Mouse (Mus musculus) cerebellum, postnatal 36 days (tissue): ENCODE measurements at regions not wholly inside any gene's neighbourhood (a gene's known extent, or its start where the extent isn't known, plus 50 kb on each side); places are given as distances from the start of the nearest gene placed in this dataset.
A peak's percentile ranks its signal among the peaks of the same experiment; 100 is the strongest.
"Not testable (repeated sequence)": the region's sequence is repeated elsewhere in the genome, so short reads cannot be mapped to it uniquely, and the experiment has no call there.

Experiments
- DNase-seq, 2 experiments: peaks; one replicate each; pipeline ENCODE4 v3.0.0; 2021 to 2022; ENCODE audit warnings: mixed read lengths in 2 of 2

DNA sequence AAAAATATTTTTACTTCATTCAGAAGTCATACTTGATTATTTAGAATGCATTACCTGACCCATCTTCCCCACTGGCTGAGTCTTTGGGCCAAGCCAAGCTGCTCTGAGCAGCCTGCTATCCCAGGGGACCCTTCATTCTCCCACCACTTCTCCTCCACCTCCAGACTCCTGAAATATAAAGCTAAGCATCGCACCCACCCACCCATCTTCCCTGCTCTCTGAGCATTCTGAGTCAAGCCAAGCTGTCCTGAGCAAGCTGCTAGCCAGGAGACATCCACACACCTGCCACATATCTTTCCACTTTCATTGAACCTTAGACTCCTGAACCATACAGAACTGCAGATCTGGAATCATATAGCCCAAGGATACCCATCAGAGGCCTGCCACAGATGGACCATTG lies 1456.2 kb upstream of the Adam24 start:
- DNase-seq: no peak

DNA sequence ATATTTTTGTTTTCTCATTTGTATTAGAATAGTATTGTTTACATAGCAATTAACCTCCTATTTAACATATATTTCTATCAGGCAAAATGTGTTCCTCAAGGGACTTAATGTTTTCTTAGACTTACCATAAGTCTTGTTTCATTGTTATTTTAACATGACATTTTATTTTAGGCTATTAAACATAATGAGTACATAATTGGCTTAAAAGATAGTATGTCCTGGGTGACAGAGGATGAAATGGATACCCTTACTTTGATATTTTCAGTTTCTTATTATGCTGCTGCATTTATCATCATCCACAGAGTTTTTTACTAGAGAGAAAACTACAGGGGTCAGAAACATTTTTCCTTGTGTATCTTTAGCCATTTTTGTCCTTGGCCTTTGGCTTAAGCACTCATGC lies 1447.6 kb upstream of the Adam24 start:
- no peak for DNase-seq

DNA sequence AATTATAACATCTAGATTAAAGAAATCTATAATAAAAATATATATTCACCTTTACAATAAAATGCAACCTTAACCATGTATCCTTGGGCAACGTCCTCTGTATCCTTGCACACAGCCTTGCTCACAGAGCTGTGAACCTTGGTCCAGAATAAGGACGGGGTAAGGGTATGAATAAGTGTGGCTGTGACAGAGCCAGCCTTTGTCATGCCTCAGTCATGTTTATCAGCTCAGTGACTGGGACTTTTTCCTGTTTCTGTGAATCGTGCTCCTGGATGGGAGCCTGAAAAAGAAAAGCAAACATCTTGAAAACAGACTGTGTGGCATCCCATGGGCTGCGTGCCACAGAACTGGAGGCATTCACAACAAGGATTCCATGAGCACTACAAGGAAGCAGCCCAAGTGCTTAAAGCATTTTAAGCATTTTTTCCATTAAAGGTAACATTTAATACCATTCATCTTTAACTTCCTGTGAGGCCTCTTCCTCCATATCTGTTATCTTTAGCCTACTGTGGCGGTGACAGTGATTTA lies 1405.8 kb upstream of the Adam24 start:
- DNase-seq: peak in 1 of 2 experiments; percentile 10

DNA sequence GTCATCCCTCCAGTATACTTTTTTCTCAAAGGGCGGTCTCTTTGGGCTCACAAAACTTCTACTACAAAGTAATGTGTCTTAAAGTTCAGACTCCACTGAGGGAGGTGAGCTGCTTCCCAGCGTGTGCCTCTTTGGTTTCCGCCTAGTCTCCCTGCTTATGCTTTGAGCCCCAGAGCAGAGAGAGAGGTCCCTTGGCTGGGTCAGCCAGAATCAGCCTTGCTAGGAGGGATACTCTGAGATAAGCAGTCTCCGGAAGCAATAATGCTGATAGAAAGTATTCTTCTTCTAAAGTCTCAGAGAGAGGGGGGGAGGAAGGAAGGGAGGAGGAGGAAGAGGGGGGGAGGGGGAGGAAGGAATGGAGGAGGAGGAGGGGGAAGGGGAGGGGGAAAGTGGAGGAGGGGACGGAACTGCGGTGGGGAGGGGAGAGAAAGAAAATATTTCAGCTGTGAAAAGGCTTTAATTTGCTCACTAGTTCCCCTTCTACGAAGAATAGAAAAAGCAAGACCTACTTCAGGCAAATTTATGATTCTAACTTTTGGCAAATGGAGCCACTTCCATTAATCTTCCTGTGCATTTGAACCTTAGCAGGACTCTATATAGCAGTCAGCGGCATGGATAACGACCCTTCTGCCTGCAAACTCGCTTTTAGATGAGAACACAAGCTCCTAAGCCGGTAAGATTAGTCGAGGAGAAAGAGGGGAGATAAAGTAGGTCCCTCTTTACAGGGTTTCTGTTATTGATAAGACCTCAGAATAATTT lies 1377.2 kb upstream of the Adam24 start:
- DNase-seq: no peak

DNA sequence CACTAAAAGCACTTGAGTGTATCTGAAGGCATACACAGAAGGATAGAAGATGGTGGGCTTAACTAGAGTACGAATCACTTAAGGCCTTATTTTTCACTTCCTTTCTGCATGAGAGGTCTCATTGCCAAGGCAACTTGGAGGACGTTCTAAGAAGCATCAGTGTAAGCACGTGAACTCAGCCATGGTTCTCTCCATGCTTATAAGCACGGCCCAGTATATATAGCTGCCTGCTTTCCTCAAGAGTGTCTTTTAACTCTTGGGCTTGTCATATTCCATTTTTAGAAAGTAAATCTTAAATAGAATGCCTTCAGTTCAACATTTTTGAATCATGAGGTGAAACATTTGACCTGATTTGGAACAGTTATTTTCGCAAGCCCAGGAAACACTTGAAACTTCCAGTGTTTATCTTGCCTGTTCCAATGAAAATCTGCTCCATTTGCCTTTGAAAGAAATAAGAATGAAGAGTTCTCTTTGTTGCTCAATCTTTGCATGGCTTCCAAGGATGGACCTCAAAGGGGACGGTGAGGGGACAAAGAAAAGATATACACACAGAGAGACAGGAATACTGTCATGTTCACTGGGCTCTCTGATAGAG lies 1371.0 kb upstream of the Adam24 start:
- no peak for DNase-seq

DNA sequence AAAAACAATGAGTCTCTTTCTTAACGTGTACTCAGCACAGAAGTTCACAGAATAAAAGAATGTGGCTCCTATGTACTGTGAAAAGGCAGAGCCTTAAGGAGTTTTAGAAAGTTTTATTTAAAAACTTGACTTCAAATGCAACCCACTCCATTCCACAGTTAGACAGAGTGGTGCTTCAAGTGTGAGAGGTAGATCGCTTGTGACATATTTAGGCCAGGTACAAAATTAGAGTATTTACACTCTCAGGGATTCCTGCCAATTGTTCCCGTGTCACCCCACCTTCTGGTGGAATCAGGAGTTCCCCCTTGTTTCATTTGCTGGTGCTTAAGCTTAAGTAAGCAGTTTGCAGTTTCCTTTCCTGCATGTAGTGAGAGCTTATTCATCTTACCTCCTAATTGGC lies 1361.0 kb upstream of the Adam24 start:
- DNase-seq: peak in 1 of 2 experiments; percentile 12

DNA sequence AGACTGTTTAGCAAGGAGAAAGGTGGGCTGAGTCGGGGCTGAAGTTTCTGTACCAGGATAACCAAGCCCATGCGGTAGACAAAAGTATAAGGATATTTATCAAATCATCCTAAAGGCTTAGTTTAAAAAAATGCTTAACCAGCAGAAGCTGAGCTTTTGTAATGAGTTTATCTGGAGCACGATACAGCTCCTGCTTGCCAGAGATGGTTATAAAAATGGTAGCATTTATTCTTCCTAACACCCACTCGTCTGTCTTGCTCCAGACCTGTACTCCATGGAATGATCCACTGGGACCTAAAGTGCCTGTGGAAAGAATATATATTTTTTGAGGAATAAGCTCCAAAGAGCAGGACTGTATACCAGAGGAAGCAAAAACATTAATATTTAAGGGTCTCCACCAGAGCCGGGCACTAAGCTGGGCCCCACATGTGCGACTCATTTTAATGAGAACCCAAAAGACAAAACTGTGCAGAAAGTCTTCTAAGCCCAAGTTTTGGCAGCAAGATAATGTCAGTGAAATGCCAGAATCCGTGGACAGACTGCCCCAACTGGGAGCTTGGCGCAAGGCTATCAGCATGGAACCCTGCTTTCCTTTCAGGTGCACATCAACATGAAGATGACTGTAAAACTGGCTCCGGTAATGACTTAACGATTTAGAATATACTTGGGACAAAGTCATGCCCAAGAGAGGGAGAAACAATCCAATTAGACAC lies 1359.2 kb upstream of the Adam24 start:
- peak; percentile 12 to 15 for DNase-seq

DNA sequence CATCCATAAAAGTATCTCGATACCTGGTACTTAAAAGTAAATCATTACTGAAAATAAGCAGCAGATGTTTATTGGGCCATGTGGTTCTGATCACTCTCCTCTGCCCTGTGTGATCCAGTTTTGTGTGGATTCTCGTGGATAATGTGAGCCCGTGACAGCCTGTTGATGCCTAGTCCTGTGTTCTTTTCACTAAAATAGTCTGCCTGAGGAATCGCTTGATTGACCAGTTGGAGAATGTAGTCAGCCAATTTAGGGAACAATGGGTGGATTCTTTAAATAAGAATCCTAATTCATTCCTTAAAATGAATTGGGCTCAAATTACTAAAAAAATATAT lies 1358.7 kb upstream of the Adam24 start:
- DNase-seq: no peak

DNA sequence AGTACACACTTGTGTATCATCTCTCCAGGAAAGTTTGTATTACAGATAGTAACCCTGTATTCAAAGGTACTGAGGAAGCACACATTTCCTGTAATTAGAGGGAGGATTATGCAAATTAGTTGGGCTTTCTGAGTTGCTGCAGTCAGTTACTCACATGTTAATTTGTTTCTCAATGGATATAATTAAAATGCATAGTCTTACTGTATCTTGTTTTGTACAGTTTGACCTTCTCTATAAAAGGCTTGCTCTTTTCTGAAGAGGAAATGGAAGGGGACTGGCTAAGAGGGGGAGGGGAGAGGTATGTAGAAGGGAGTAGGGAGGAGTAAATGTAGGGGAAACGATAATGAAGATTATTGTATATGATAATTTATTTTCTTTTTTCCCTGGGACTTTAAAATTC lies 1345.5 kb upstream of the Adam24 start:
- no peak for DNase-seq

DNA sequence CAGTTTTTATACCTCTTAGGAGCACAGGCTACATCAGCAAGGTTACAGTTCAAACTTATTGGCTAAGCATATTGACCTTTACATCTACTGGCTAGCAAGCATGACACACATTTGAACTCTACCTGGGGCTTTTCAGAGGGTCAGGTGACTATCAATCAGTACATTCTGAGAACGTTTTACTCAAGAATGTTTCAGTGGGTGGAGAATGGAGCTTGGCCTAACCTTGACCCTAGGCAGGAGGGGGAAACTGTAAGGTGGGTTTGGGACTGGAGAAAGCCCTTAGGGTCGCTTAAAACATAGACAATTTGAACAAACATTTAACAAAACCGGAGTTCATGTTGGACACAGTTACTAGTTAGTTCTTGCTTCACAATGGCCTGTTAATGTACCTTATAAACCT lies 1330.1 kb upstream of the Adam24 start:
- no peak for DNase-seq

DNA sequence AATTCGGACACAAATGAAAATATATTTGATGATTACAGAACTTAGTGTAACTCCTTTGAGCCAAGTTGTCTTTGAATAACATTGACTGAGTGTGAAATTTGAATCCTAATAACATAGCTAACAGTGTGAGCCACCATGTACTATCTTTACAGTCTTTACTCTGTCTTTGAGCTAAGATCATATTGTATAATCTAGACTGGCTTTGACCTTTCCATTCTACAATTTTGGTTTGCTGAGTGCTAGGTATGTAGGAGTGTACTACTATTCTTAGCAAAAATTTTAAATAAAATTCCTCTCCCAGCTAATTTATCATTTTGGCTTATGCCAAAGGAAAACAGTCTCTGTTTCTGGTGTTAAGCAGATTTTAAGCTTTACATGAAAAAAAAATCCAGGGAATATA lies 1328.4 kb upstream of the Adam24 start:
- DNase-seq: no peak

DNA sequence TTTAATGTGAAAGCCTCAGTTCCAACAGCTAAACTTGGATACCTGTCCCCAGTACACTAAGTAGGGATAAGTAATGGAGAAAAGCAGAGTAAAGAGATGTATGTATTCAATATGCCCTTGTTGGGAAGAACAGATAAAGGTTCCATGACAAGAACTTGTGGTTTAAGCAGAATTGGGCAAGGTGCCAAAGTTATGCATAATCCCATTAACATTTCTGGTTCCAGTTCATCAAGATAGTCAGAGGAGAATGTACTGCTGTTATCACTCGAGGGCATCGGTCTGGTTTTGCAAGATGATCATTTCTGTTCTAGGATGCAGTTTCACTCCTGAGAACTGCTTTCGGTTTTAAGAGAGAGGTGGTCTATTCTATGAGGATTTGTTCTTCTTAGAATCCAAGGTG lies 1325.9 kb upstream of the Adam24 start:
- DNase-seq: no peak

DNA sequence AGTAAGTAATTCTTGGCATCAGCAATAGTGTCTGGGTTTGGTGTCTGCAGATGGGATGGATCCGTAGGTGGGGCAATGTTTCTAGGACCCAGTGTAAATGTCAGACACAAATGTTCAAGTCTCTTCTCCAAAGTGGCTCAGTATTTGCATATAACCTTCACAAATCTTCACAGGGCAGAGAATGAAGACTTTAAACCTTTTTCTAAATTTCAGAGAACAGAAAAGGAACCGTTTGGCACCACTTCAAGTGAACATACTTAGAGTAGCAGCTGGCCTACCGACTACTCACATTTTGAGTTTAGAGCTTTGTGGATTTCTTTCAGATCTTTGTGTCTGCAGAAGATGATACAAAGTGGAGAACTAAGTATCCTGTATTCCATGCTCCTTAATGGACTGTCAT lies 1319.5 kb upstream of the Adam24 start:
- DNase-seq: no peak

DNA sequence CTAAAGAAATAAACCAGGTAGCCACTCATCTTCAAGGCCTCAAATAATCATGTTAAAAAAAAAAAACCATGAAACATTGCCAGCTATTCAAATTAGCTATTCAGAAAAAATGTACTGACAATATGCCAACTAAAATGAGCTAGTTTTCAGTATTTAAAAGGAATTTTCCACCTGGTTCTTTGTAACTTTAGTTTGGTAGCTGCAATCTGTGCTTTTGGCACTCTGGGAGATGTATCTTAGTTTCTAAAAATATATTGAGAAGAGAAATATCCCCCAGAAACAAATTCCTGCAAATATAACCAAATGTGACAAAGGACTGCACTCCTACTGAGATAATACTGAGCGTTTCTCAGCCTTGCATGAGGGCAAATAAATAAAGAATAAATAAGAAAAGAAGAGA lies 1317.8 kb upstream of the Adam24 start:
- DNase-seq: no peak

DNA sequence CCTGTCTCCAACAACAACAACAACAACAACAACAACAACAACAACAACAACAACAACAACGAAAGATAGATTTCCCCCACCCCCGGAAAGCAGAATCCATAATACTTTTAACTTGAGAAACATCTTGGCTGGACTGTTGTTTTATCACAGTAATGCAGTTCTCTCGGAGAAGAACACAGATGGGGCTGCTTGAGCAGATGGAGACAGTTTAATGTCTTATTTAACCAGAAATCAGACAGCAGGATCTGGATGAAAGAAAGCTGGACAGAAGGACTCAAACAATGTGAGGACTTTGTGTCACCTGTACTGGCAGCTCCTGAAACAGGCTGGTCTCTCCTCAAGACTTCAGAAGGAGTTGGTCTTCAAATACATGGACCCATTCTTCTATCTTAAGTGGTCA lies 1317.0 kb upstream of the Adam24 start:
- no peak for DNase-seq

DNA sequence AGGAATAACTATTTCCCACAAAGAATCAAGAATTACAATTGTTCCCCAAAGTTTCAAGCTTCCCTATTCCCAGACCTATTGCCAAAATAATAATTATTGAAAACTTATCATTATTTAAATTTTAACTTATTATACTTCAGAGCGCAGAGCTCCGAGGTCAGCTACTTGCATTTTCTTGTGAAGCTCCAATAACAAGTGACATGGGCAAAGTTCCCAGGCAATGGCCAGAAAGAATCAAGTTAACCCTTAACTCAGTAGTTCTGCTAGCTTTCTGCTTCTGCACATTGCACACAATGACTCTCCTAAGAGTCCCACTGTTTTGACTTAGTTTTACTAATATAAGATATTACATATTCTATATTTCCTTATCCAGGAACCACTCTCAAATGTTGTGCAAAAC lies 1308.5 kb upstream of the Adam24 start:
- not testable (repeated sequence) for DNase-seq
